Mouse (Mus musculus) kidney, adult 2 months (tissue): Measurements from ENCODE around the gene Abcb11.

ENCODE experiments used
- CTCF ChIP-seq: fragments of 200-500 bp; conservative IDR thresholded peaks from 2 replicates; pipeline ENCODE4 v1.5.1; 2011; ENCODE audit warnings: low read depth, mild to moderate bottlenecking, control low read depth, low read length, moderate library complexity, mixed read lengths; ENCODE audit not compliant: insufficient read depth, insufficient read length
- POLR2A ChIP-seq: fragments of 200-500 bp; IDR thresholded peaks from one replicate; pipeline ENCODE4 v1.6.1; 2011; ENCODE audit warnings: low read depth, low read length, control low read depth

- TF ChIP-seq CTCF, result no peak
- no peak for TF ChIP-seq POLR2A
Measured at GRCm38 (mm10) chr2:69248221-69248755, 94.1 kb downstream of the Abcb11 start.
